Mouse (Mus musculus) embryo, embryonic 11.5 days (tissue): ENCODE results near the gene Ttyh3.

Experiments
- DNase-seq: peaks from one replicate; pipeline ENCODE4 v3.0.0-alpha.2; 2012; ENCODE audit warnings: low read depth, low spot score

Ttyh3 gene

DNA sequence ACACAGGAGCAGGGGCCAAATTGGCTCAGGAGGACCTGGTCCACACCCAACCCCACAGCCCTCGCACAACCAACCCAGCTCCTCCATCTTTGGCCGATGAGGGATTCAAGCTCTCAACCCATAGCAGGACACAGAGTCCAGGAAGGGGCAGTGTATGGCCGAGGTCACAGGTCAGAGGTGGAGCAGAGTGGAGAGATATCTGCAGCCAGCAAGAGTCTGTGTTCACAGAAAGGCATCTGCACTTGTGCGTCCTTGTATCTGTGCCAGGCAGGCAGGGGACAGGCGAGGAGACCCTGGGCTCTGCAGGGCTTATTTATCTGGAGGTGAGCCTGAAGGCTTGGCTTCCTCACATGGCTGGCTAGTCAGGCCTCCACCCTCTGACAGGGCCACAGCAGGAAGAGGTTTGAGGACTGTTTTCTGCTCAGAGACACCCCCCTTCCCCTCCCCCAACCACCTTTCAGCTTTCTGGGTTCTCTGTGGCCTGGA lies 73.4 kb downstream of the Ttyh3 start:
- DNase-seq, result no peak

GRCm38 (mm10) chr5:140572611-140573010 lies 76.2 kb downstream of the Ttyh3 start:
- no peak for DNase-seq

DNA sequence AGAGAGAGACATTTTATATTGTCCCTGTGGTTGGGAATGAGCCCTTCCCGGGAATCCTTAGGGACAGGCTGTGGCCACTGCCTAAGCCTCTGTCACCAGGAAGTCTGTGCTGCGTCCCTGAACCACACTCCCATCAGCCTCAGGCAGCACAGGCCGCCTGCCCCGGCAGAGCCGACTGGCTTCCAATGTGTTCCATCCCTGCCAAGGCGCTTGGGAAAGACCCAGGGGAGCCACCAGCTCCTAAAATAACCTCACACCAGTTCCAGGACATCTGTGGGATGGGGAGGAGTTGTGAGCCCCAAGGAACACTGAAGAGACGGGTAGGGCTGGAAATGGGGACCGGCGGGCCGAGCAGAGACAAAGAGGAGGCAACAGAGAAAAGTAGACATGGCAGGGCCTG lies 77.2 kb downstream of the Ttyh3 start:
- no peak for DNase-seq

- DNase-seq, result no peak
These were observed 77.6 kb downstream of the Ttyh3 start for GRCm38 (mm10) chr5:140571201-140571600.
